Mouse (Mus musculus) telencephalon, adult 2 months (tissue): Measurements from ENCODE around the gene Ndufa12.

Source experiments
- DNase-seq: peaks from one replicate; pipeline ENCODE4 v3.0.0-alpha.2; 2011; ENCODE audit warnings: low read depth, low spot score

Gene Ndufa12

DNA sequence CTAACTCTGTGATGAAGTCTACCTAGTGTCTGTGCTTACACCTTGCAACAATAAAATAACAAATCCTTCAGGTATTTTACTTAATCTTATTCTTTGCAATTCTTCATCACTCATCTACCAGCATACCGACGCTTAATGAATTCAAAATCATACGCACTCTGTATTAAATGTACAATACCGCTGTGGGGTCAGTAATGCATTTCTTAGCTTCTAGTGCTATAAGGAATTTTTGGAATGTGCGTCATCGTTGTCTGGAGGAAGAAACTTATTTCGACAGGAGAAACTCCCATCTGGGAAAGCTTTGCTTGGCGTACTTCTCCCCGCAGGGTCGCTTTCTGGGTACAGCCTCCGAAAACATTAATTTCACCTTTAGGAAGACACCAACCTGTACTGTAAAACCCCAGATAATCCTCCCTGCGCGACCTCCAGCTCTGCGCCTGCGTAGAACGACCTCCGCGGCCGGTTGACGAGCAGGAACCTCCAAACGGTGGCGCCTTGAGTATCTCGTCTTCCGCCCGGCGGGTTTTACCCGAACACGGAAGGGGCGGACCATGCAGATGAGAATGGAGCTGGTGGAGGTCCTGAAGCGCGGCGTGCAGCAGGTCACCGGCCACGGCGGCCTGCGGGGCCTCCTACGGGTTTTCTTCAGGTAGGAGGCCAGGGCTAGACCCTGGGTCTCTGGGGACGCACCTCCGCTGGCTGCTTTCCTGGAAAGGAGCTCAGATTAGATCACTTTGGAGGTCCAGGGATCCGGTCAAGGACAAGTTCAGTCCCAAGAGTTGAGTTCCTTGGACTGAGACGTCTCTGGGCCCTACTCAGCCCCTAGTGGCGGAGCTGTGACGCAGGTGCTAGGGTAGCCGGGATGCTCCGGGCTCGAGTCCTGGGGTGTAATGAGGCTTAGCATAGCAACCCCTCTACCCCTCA, at the start of gene Ndufa12:
Gene Ndufa12 (plus strand): TSS at position 239 of the 924 bp plus-strand sequence.
- DNase-seq, result peak; percentile 92

DNA sequence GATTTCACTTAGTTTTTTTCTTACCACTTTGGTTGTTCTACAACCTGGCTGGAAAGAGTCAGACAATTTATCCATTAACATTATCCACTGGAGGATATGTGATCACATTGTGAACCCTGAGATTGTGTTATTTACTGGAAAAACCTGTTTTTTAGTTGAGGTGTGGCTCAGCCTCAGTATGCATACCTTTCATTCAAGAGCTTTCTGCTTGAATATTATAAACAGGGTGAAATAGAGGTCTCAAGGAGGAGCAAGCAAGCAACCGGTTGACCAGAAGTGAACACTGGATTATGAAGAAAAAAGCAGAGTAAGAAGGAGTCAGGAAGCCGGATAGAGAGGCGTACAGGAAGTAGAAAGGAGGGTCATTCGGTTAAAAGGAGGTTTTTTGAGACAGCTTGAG, 47.0 kb upstream of the Ndufa12 start:
- no peak for DNase-seq

DNA sequence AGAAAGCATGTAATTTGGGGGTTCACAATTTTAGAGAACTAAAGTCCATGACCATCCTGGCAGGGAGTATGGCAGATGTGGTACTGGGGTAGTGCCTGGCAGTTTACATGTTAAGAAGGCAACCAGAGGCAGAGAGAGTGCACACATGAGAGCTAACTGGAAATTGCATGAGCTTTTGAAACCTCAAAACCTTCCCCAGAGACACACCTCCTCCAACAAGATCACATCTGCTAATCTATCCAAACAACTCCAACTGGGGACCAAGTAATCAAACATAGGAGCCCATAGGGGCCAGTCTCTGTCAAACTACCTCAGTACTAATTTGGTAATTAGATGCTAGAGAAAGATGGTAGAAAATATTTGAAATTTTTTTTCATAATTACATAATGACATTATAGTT, 44.7 kb upstream of the Ndufa12 start:
- DNase-seq, result no peak

DNA sequence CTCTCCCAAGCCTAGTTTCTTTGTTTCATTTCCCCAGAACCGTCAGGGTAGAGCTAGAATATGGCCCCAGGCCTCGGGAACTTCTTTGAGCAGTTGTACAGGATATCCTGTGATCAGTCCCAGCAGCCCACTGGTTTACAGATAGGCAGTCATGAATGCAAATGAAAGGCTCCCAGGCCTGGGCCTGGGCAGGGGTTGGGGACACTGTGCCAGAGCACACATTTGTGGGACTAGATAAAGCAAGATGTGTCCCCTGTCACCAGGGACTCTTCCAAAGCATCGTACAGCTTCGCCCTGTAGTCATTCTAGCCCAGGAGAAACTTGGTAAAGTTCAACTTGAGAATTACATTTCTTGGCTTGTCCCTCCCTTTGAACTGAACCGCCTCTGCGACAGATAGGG, 39.6 kb upstream of the Ndufa12 start:
- no peak for DNase-seq

DNA sequence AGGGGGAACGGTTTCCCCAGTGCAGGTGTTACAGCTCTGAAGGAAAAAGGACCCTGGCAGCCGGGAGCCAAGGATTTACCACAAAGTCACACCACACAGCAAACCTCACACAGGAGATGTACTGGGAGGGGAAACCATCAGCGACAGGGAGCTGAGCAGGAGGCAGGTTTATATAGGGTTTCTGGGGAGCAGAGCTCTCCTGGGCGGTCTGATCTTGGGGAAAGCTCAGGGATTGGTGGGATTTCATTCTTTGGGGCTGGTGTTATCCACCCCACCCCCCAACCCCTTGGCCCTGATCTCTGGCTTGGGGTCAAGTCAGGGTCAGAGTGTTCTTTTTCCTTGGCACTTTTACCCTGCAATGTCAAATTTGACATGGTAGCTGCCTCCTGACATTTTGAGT, 39.1 kb upstream of the Ndufa12 start:
- no peak for DNase-seq

DNA sequence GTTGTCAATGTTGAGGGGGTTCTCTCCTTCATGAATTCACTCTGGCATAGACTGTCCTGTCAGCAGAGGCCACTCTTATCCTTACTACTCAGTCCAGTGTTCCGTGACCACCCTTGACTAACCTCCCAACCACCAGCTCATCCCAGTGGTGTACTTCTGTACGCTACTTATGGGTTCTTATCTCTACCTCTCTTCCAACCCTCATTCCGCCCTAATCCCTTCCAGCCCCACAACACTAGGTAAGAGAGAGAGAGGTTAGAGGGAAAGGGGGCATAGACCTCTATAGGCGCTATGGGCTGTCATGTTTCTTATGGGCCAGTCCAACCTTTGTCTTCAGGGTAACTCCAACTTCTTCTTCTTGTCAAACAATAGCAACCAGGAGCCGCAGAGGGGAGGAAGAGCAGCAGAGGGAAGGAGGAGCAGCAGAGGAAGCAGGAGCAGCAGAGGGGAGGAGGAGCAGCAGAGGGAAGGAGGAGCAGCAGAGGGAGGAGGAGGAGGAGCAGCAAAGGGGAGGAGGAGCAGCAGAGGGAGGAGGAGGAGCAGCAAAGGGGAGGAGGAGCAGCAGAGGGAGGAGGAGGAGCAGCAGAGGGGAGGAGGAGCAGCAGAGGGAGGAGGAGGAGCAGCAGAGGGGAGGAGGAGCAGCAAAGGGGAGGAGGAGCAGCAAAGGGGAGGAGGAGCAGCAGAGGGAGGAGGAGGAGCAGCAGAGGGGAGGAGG, 37.3 kb upstream of the Ndufa12 start:
- no peak for DNase-seq

DNA sequence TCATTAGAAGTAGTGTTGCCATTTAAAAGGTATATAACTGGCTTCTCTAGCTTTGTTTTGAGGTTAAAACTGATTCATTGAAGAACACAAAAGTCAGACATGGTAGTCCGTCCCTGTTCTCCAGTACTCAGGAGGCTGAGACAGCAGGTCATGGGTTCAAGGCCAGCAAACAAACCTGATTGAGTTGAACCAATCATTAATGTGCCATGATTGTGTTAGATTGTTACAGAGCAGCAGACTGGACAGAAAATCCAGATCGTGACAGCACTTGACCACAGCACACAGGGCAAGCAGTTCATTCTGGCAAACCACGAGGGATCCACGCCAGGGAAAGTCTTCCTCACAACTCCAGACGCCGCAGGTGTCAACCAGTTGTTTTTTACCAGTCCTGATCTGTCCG, 36.5 kb upstream of the Ndufa12 start:
- no peak for DNase-seq

DNA sequence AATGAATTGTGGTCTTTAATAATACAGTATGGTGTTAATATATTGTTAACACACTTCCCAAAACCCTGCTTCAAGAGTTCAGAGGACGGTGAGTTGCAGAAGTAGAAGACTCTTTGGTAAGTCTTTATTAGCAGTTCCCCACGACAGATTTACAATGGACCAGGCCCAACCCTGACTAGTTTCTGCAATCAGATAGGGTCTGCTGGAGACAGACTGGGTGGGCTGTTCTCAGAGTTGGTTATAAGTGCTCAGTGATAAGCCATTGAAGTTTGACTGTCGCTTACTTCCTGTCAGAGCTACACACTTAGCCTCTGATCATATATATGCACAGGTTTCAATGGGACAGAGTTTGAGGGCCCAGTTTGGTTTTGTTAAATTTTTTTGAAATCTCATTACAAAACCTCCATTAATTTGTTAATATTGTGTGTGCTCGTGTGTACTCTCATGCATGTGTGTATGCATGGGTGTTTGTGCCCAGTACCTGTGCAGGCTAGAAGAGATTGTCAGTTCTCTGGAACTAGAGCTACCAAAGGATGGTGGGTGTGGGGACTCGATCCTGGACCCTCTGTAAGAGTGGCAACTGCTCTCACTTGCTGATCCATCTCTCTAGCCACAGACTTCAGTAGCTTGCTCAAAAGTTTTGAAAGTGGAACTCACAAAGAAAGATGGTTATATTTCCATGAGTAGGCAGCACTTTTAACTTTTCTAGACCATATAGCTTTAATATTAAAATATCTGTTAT, 34.2 kb upstream of the Ndufa12 start:
- no peak for DNase-seq

DNA sequence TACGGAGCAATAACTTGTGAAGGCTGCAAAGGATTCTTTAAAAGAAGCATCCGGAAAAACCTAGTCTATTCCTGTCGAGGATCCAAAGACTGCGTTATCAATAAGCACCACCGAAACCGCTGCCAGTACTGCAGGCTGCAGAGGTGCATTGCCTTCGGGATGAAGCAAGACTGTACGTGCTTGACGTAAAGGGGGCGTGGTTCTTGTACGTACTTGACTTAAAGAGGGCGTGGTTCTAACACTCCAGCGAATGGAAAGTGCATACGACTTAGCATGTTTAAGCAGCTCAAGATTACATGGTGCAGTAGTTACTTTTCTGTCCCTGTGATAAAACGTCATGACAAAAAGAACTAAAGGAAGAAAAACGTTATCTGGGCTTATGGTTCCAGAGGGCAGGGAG, 33.1 kb upstream of the Ndufa12 start:
- DNase-seq, result no peak

DNA sequence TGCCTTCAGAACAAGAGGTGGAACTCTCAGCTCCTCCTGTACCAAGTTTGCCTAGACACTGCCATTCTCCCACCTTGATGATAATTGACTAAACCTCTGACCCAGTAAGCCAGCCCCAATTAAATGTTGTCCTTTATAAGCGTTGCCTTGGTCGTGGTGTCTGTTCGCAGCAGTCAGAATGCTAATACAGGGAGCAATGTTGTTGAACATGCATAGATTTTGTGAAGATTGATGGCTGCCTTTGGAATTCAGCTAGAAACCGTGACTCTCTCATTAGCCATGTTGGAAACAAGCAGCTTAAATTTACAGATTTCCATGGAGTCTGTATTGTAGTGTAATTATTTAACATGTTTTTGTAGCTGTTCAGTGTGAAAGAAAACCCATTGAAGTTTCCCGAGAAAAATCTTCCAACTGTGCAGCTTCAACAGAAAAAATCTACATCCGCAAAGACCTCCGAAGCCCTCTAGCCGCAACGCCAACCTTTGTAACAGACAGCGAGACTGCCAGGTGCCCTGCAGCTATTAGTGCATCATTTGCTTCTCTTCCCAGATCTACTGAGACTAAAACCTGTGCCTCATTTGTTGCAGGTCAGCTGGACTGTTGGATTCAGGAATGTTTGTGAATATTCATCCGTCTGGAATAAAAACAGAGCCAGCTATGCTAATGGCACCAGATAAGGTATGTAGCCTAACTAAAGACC, 31.3 kb upstream of the Ndufa12 start:
- DNase-seq, result no peak

DNA sequence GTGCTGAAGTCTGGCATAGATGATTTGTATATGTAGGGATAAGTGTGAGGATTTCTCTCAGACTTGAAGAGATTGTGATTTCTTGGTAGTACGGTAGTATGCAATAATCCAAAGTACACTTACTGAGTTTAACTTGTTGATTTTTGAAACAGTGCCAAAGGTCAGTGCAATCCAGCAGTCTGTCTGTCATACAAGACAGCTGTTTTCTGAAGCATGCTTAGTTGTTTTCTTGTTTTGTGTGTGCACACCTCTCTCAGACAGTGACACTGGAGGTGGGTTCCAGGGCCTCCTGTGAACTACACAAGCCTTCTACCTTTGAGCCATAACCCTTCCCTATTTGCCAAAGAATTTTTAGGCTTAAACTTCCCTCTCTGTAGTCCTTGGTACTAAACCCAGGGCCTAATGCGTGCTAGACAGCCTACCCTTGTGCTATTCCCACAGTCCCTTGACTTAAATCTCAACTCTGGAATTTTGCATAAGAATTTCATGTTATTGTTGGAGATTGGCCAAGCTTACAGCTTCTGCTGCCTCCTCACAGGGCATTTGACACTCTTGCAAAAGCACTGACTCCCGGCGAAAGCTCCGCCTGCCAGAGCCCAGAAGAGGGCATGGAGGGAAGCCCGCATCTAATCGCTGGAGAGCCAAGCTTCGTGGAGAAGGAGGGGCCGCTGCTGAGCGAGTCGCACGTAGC, 26.9 kb upstream of the Ndufa12 start:
- DNase-seq, result no peak

DNA sequence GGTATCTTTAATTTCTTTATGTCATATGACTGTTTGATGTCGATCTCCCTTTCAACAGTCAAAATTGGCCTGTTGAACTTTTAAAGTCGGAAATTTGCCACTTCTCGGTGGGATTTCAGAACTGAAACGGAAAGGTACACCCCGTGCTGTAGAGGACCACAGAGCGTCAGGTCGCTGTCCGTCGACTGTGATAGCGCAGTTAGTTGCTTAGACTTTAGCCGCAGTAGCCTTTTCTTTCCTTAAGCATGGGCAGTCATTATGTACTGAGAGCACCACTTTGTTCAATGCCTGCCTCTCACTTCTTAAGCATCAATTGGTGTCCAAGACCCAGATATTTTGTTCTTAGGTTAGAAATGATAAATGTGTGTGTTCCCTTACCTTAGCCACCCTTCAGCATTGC, 26.4 kb upstream of the Ndufa12 start:
- DNase-seq, result no peak

DNA sequence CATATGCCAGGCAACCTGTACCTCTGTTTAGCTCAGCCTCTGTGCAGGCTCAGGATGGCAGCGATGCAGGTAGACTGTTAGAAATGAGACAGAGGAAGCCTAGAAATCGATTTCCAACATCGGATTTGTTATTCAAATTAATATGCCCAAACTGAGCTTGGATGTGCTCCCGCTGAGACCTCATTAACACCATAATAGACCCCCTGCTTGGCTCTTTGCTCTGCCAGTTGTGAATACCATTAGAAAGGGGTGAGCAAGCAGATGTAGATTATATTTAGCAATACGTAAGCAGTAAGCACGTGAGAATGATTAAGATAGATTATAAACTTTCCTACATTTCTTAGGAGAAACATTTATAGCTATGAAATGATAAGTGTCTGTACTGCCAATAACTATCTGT, 25.8 kb upstream of the Ndufa12 start:
- no peak for DNase-seq

DNA sequence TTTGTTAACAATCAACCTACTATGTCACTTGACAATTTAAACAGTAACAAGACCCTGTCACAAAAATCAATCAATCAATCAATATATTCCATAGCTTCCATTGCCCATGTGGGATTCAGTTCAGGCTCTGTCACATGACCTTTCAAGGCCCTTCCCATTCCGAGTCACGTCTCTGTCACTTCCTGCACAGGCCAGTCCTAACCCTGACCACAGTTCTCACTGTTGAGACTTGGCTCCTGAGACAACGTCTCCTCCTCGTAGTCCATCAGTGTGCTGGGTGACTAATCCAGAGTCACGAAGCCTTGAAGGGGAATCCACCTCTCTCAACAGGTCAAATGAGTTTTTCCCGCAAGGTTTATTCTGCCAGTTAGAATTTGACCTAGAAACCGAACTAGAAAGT, 23.9 kb upstream of the Ndufa12 start:
- no peak for DNase-seq

DNA sequence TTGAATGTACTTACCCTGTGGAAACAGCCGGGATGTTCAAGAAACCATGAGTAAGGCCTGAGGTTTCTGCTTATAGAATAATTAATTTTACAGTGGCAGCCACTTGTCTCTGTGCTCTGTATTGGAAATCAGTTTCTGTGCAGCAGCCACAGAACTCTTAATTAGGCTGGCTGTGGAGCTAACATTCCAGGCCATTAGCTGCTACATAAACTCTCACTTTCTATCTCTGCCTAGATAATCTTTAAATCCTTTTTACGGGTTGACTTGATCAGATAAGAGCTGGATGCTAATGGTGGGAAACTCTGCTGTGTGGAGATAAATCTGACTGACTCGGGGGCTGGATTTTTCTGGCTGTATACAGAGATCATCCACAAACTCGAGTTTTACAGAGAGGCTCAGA, 15.3 kb upstream of the Ndufa12 start:
- no peak for DNase-seq

DNA sequence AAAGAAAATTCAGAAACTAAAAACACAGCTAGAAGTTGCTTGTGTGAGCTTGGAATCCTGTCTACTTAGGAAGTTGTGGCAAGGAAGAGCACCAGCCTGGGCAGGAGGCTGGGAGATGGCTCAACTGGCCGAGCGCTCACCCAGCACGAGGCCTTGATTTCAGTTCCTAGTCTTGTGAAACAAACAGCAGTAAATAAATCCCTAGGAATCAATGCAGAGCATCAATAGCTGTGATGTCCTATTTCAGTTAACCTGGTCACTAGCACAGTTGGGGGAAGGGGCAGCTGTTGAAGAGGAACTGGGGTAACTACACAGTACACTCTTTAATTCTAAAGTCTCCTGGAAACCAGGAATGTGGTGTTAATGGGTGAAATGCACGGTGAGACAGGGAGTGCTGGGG, 6.5 kb downstream of the Ndufa12 start:
- no peak for DNase-seq

DNA sequence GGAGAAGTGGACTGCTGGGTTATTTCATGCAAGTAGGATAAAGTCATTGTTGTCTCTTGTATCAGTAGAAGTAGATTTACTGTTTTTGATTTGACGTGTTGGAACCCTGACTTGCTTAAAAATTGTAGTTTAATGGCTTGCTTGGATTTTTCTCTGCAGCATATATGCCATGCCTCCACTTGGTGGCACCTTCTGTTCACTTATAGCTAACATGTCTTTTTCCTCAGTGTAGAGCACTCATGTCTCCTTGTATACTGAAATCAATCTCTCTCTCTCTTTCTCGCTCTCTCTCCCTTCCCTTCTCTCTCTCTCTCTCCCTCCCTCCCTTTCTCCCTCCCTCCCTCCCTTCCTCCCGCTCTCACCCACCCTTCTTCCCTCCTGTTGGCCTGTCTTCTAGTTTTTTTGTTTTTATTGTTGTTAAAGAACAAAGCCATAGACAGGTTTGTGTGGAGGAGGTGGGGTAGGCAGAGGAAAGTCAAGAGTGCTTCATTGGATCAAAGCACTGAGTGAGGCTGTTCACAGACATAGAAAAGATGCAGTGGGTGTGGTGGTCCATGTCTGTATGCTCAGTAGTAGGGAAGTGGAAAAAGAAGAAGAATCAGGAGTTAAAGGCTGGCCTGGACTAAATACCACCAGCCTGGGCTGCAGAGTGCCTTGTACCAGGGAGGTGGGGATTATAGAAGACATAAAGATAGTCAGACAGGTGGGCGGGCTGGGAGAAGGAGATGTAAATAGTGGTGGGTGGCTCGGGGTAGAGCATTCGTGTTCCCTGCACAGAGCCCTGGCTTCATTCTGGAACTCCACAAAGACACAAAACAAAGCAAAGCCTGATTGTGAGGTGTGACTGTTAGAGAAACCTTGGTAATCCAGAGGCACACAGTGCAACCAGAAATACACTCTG, 12.4 kb downstream of the Ndufa12 start:
- DNase-seq, result peak; percentile 38

DNA sequence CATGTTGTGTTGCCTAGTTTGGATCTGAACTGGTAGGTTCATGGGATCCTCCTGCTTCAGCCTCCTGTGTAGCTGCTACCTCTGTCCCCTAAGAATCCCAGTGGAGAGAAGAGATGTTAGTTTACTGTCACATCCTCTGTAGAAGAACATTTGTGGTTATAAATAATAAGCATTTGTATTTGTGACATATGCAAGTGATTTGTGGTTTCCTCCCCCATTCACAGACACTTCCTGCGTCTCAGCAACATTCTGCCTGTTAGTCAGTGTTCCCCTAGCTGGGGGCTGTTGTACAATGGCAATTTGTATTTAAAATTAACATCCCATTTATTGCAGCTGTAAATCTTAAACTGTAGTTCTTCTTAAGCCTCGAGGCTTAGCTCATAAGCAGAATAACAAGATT, 13.2 kb downstream of the Ndufa12 start:
- no peak for DNase-seq

DNA sequence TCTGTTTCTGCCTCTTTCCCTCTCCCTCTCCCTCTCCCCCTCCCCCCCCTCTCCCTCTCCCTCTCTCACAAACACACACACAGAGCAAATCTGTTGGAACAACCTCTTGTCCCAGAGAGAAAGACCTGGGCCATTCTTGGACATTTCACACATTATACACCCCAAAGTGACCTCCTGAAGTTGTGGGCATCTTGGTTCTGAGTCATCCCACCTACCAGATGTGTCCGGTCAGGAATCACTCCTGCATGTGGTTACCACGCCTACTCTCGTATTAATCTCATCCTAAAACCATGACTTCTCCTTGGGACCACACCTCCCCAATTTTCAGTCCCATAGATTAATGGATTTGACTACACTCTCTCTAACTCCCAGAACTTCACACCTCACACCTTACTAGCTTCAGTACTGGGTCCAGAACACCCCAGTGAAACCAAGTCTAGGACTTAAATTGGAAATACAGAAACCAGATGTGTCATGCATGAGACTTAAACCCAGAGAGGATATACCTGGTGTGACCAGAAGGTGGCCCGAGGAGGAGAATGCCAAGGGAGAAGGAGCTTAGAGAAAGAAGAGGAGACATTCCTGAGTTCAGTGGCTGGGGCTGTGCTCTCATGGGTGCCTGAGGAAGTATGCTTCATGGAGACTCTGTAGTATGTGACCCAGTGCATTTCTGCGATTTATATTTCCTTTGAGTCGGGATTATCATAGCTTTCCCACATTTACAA, 26.7 kb downstream of the Ndufa12 start:
- DNase-seq, result no peak
